Mouse (Mus musculus) embryonic facial prominence, embryonic 15.5 days (tissue): ENCODE results near the gene Trappc3l. TPM values are rescaled to one million over a fixed set of nuclear protein-coding genes. Genes with fewer than 3 reads are reported as not detected.

ENCODE experiments used
- ATAC-seq: fragments of 200-750 bp; cut with Nextera tagmentation; 2 replicates; pipeline ENCODE4 v1.8.0; 2017; ENCODE audit warnings: low read depth, moderate TSS enrichment; ENCODE audit not compliant: insufficient number of reproducible peaks, low FRiP score, low TSS enrichment
- H3K27ac ChIP-seq: fragments of 300-500 bp; sonication (generic); replicated peaks from 2 replicates; pipeline ENCODE4 v1.5.1; 2015; ENCODE audit warnings: mild to moderate bottlenecking, inconsistent platforms
- H3K27me3 ChIP-seq: fragments of 300-500 bp; sonication (generic); 2 replicates; pipeline ENCODE4 v1.6.1; 2015; ENCODE audit warnings: inconsistent platforms
- H3K36me3 ChIP-seq: fragments of 300-500 bp; sonication (generic); 2 replicates; pipeline ENCODE4 v1.6.1; 2015; ENCODE audit warnings: mild to moderate bottlenecking, inconsistent platforms
- H3K4me1 ChIP-seq: fragments of 300-500 bp; sonication (generic); 2 replicates; pipeline ENCODE4 v1.6.1; 2015; ENCODE audit warnings: inconsistent platforms
- H3K4me2 ChIP-seq: fragments of 300-500 bp; sonication (generic); replicated peaks from 2 replicates; pipeline ENCODE4 v1.6.1; 2015; ENCODE audit warnings: mild to moderate bottlenecking, inconsistent platforms
- H3K4me3 ChIP-seq: fragments of 300-500 bp; sonication (generic); replicated peaks from 2 replicates; pipeline ENCODE4 v1.5.1; 2015; ENCODE audit warnings: mild to moderate bottlenecking, inconsistent platforms
- H3K9ac ChIP-seq: fragments of 300-500 bp; sonication (generic); 2 replicates; pipeline ENCODE4 v1.6.1; 2015; ENCODE audit warnings: inconsistent platforms
- H3K9me3 ChIP-seq: fragments of 300-500 bp; sonication (generic); replicated peaks from 2 replicates; pipeline ENCODE4 v1.6.1; 2016; ENCODE audit warnings: inconsistent platforms
- WGBS: fragments of 180-500 bp; shearing (Covaris S2); methylation state at CpG from one replicate; pipeline ENCODE4 v1.1.7; 2015; 5-methylcytosine and 5-hydroxymethylcytosine counted together
- polyA plus RNA-seq: library from polyadenylated mRNA; unstranded; fragments of >200 nt; fragmentation: Nextera tagmentation; extraction: Ambion mirVana; gene quantifications from 2 replicates; pipeline ENCODE4 v1.2.1, GENCODE M21; 2015

The Trappc3l gene
- polyA plus RNA-seq, 1 experiment from 2014 or later = not detected

GRCm38 (mm10) chr10:34095964-34096363, 58.6 kb downstream of the Trappc3l start:
- Histone ChIP-seq H3K27ac (no peak overlapping the region; the same call in 1 of the 2 replicates), H3K36me3 (no peaks in the 10 kb centered on the region), H3K9me3 (no peaks in the 10 kb centered on the region), H3K4me3 (peak overlapping the region; percentile 29), H3K27me3 (no peaks in the 10 kb centered on the region), H3K9ac (no peak overlapping the region), H3K4me2 (peak overlapping the region; percentile 45), H3K4me1 (no peaks in the 10 kb centered on the region)
- 50% methylated on average over 12 of the region's 12 CpGs for WGBS
- ATAC-seq = no peak

GRCm38 (mm10) chr10:34096418-34096883, 59.1 kb downstream of the Trappc3l start, which contains the start of gene Calhm5:
Gene Calhm5, minus strand, starts transcription at chr10:34096519.
- no peaks in the 10 kb centered on the region for H3K4me1 ChIP-seq
- no peak within 1 kb of the TSS; the same call in 1 of the 2 replicates for H3K27ac ChIP-seq
- H3K4me3 ChIP-seq = peak within 1 kb of the TSS; percentile 29
- peak; percentile 77 for ATAC-seq
- H3K9ac ChIP-seq = no peak within 1 kb of the TSS
- H3K9me3 ChIP-seq = no peaks in the 10 kb centered on the region
- H3K4me2 ChIP-seq = peak within 1 kb of the TSS; percentile 45
- no peaks in the 10 kb centered on the region for H3K36me3 ChIP-seq
- WGBS = 12% methylated on average over 9 of the region's 9 CpGs
- no peaks in the 10 kb centered on the region for H3K27me3 ChIP-seq

GRCm38 (mm10) chr10:34110863-34111465, 73.6 kb downstream of the Trappc3l start:
- Histone ChIP-seq H3K9ac (no peak overlapping the region), H3K36me3 (no peaks in the 10 kb centered on the region), H3K4me3 (no peak overlapping the region), H3K9me3 (no peaks in the 10 kb centered on the region), H3K27me3 (no peaks in the 10 kb centered on the region), H3K4me2 (no peak overlapping the region), H3K4me1 (peaks cover 8% of the 10 kb centered on the region; the same call in 1 of the 2 replicates), H3K27ac (no peak overlapping the region)
- 67% methylated on average over 13 of the region's 13 CpGs for WGBS
- ATAC-seq = no peak

GRCm38 (mm10) chr10:34111964-34112738, 74.8 kb downstream of the Trappc3l start:
- WGBS = 24% methylated on average over 4 of the region's 4 CpGs
- ATAC-seq = no peak; the same call in 1 of the 2 replicates
- H3K4me2 ChIP-seq = no peak overlapping the region

GRCm38 (mm10) chr10:34117131-34117530, 79.7 kb downstream of the Trappc3l start:
- Histone ChIP-seq H3K27me3 (no peaks in the 10 kb centered on the region), H3K9ac (no peak overlapping the region), H3K4me2 (no peak overlapping the region), H3K4me3 (no peak overlapping the region), H3K36me3 (no peaks in the 10 kb centered on the region), H3K27ac (no peak overlapping the region), H3K9me3 (no peaks in the 10 kb centered on the region), H3K4me1 (peaks cover 4% of the 10 kb centered on the region; the same call in 1 of the 2 replicates)
- WGBS = 46% methylated on average over 3 of the region's 3 CpGs
- ATAC-seq = no peak

More at GRCm38 (mm10) chr10:34111964-34112738, 74.8 kb downstream of the Trappc3l start:
- Histone ChIP-seq H3K27me3 (no peaks in the 10 kb centered on the region), H3K9ac (no peak overlapping the region), H3K4me3 (no peak overlapping the region), H3K4me1 (peaks cover 8% of the 10 kb centered on the region; the same call in 1 of the 2 replicates), H3K36me3 (no peaks in the 10 kb centered on the region), H3K9me3 (no peaks in the 10 kb centered on the region), H3K27ac (peak overlapping the region; percentile 74)

GRCm38 (mm10) chr10:34117770-34118169, 80.4 kb downstream of the Trappc3l start:
- Histone ChIP-seq H3K4me3 (no peak overlapping the region), H3K36me3 (no peaks in the 10 kb centered on the region)
- ATAC-seq = no peak

GRCm38 (mm10) chr10:34118421-34118820, 81.0 kb downstream of the Trappc3l start:
- ATAC-seq = no peak

More at GRCm38 (mm10) chr10:34117770-34118169, 80.4 kb downstream of the Trappc3l start:
- no peaks in the 10 kb centered on the region for H3K9me3 ChIP-seq
- no peak overlapping the region for H3K9ac ChIP-seq
- H3K27me3 ChIP-seq = no peaks in the 10 kb centered on the region
- H3K27ac ChIP-seq = no peak overlapping the region
- no peak overlapping the region for H3K4me2 ChIP-seq
- no peaks in the 10 kb centered on the region for H3K4me1 ChIP-seq

GRCm38 (mm10) chr10:34127392-34128378, 90.3 kb downstream of the Trappc3l start, which contains the start of gene Calhm6:
Gene Calhm6, minus strand, starts transcription at chr10:34127984.
- H3K4me1 ChIP-seq = peaks cover 9% of the 10 kb centered on the region; the same call in 1 of the 2 replicates
- no peak within 1 kb of the TSS for H3K27ac ChIP-seq
- ATAC-seq = peak; percentile 65
- H3K4me2 ChIP-seq = peak within 1 kb of the TSS; percentile 85
- 20% methylated on average over 39 of the region's 44 CpGs for WGBS
- H3K9ac ChIP-seq = peak within 1 kb of the TSS; percentile 21
- no peaks in the 10 kb centered on the region for H3K36me3 ChIP-seq
- H3K4me3 ChIP-seq = peak within 1 kb of the TSS; percentile 53
- no peaks in the 10 kb centered on the region for H3K9me3 ChIP-seq
- no peaks in the 10 kb centered on the region for H3K27me3 ChIP-seq

More at GRCm38 (mm10) chr10:34118421-34118820, 81.0 kb downstream of the Trappc3l start:
- no peak overlapping the region for H3K4me2 ChIP-seq
- no peak overlapping the region for H3K4me3 ChIP-seq
- no peaks in the 10 kb centered on the region for H3K27me3 ChIP-seq
- no peaks in the 10 kb centered on the region for H3K36me3 ChIP-seq
- H3K27ac ChIP-seq = no peak overlapping the region
- H3K9ac ChIP-seq = no peak overlapping the region
- no peaks in the 10 kb centered on the region for H3K9me3 ChIP-seq
- WGBS = 88% methylated on average over 2 of the region's 2 CpGs
- no peaks in the 10 kb centered on the region for H3K4me1 ChIP-seq

- no peak overlapping the region for H3K27ac ChIP-seq
- no peak overlapping the region for H3K9ac ChIP-seq
- no peaks in the 10 kb centered on the region for H3K27me3 ChIP-seq
- H3K4me2 ChIP-seq = no peak overlapping the region
- WGBS = 81% methylated on average over 6 of the region's 6 CpGs
- H3K9me3 ChIP-seq = no peaks in the 10 kb centered on the region
- no peak for ATAC-seq
- H3K36me3 ChIP-seq = no peaks in the 10 kb centered on the region
- H3K4me1 ChIP-seq = peaks cover 9% of the 10 kb centered on the region; the same call in 1 of the 2 replicates
- no peak overlapping the region for H3K4me3 ChIP-seq
Observed at GRCm38 (mm10) chr10:34128391-34128790, 91.0 kb downstream of the Trappc3l start.

GRCm38 (mm10) chr10:34131356-34131755, 94.0 kb downstream of the Trappc3l start:
- Histone ChIP-seq H3K4me2 (no peak overlapping the region), H3K9ac (no peak overlapping the region), H3K4me3 (no peak overlapping the region), H3K36me3 (no peaks in the 10 kb centered on the region), H3K4me1 (peaks cover 9% of the 10 kb centered on the region; the same call in 1 of the 2 replicates), H3K27me3 (no peaks in the 10 kb centered on the region), H3K9me3 (no peaks in the 10 kb centered on the region), H3K27ac (no peak overlapping the region)
- WGBS = 57% methylated on average over 2 of the region's 2 CpGs
- no peak for ATAC-seq
